Mouse (Mus musculus): ENCODE measurements around the gene Slc44a1.

GRCm38 (mm10) chr4:53526446-53526845, 86.2 kb downstream of the Slc44a1 start:
- TF ChIP-seq CTCF (IDR thresholded peaks at IDR 0.05; ENCODE audit: low read depth, low read length) (no peak), POLR2A (IDR thresholded peaks at IDR 0.05; ENCODE audit: borderline replicate concordance, low read depth, low read length) (no peak)
